Mouse (Mus musculus): Measurements from ENCODE around the gene Gm38392.

Gm38392 gene

DNA sequence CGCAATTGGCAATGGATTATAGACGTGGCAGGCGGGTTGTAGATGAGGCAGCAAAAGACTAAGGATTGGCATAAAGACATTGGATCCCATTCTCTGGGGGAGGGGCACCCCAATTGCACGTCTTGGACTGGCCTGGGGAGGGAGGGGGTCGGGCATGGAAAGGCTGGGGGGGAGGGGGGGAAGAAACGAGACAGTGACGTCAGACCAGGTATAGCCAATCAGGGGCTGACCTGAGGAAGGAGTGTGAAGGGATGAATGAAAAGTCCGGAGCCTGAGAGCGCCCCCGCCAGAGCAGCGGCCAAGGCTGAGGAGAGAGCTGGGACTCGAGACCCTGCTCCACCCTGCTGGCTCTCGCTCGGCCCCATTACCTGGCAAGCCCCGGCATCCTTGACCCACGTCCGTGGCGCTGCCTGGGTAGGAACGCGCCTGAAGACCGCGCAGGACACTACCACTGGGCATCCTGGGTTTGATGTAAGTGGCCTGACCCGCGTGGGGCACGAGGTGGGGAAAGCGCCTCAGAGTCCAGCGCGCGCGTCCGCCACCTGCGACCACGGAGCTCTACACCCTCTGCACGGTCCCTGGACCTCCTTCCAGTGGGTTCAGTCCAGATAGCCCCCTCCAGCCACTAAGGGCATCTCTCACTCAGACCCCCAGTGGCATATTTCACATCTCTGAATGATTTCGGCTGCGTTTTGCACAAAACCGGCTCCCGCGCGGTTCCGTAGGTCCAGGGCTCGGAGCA lies 72.6 kb downstream of the Gm38392 start:
- peak; percentile 79 for DNase-seq

GRCm38 (mm10) chr3:88213019-88213418 lies 74.0 kb downstream of the Gm38392 start:
- DNase-seq = no peak

DNA sequence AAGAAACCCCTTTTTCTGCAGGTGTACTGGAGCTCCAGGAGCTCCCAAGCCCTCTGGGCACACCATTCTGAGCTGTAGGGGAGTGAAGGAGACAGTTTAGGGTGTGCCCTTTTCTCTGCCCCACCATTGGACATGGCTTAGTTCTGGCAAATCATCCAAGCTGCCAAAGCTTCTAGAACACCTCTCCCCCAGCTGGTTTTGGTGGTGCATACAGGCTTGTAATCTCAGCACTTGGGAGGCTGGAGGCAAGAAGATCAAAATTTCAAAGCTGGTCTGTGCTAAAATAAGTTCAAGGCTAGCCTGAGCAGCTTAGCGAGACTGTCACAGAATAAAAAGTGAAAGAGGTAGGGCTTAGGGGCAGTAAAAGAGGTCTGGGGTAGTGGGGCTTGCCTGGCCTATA lies 74.7 kb downstream of the Gm38392 start:
- DNase-seq = no peak

- peak; percentile 4 for DNase-seq
Measured at GRCm38 (mm10) chr3:88210918-88211317, 76.1 kb downstream of the Gm38392 start.

- no peak for DNase-seq
Measured at GRCm38 (mm10) chr3:88210121-88210520, 76.9 kb downstream of the Gm38392 start.

DNA sequence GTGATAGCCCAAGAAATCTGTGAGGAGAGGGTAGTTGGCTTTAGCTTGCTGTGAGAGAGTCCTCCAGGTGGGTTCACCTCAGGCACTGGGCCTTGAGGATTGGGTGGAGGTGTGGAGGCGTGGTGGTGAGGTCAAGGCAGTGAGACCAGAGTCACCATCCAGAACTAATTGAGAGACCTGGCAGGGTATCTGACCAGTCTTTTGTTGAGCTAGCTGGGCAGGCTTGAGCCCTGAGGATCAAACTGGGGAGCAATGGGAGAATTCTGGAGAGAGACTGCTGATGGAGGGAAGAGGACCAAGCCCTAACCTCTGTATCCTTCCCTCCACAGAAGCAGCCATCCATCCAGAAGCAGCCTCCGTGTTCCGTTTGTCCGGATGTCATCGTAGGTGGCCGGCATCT lies 77.7 kb downstream of the Gm38392 start:
- peak; percentile 5 for DNase-seq

DNA sequence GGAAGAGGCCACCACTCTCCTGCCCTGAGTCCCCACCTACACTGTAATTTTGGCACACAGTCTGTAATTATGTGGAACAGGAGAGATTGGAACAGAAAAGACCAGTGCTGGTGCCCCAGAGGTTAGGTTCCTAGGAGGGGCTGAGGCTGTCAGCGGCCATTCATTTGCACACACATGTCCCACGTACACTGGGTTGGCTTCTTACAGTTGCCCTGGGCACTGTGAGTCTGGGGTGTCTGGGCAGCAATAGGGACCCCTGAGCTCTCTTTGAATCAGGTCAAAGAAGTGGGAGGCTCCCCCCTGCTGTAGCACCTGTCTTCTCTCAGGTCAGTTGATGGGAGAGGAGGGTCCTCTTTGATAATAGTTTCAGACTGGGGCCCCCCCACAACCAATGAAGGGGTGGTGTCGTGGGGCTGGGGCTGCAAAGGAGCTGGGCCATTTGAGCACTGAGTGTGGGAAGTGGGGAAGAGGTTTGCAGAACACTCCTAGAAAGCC lies 78.7 kb downstream of the Gm38392 start:
- DNase-seq = peak; percentile 19

- peak; percentile 60 for DNase-seq
Measured at GRCm38 (mm10) chr3:88207451-88208100, 79.4 kb downstream of the Gm38392 start.

DNA sequence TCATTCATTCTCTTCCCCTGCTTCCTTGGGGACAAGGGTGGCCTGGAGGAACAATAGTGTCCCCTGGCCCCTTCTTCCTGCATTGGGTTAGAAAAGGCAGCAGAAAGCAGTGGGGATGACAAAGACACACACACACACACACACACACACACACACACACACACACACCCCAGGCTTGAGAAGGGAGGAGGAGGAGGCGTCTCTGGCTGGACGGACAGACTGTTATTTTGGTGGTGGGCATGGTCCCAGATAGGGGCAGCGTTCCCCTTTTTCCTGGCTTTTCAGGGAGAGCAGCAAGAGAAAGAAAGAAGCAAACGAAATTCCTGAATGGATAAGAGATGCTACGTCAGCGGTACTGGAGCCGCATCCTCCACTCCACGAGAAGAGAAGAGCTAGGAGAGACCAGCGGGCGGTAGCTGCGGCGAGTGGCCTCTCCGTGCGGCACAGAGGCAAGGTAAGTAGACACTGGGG lies 80.1 kb downstream of the Gm38392 start:
- peak; percentile 73 for DNase-seq

GRCm38 (mm10) chr3:88206500-88206899 lies 80.5 kb downstream of the Gm38392 start:
- peak; percentile 40 for DNase-seq

GRCm38 (mm10) chr3:88205563-88206491 lies 81.2 kb downstream of the Gm38392 start:
- DNase-seq = peak; percentile 76

DNA sequence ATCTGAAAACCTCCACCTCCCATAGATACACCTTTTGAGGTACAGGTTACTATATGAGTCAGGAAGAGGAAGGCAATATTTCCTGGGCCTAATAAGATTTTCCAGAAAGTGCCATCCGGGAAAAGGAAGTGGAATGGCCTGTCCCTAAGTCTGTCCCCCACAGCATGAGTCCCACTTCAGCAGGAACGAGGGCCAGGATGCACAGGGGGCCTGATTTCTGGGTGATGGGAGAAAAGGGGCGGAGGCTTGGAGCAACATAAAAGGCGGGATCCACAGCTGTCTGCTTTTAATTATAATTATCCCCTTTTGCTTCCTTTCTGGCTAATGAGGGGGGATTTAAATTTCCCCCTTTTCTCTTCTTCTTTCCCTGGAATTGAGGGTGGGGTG lies 81.8 kb downstream of the Gm38392 start:
- peak; percentile 45 for DNase-seq

DNA sequence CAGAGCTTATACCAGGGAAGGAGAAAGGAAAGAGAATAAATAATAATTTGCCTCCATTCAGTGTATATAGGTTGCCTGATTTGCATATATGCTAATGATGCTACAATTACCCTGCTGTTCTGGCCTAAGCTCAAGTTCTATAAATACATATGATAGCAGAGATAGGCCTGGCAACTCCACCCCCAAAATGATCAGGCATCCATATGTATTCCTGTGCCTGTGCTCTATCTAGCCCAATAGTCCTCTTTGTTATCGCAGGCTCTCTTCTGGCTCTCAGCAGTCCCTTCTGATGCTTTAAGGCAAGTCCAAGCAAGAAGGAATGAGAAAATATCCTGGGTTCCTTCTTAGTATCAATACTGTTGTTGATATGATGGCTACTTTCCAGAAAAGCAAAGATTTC lies 82.3 kb downstream of the Gm38392 start:
- no peak for DNase-seq

DNA sequence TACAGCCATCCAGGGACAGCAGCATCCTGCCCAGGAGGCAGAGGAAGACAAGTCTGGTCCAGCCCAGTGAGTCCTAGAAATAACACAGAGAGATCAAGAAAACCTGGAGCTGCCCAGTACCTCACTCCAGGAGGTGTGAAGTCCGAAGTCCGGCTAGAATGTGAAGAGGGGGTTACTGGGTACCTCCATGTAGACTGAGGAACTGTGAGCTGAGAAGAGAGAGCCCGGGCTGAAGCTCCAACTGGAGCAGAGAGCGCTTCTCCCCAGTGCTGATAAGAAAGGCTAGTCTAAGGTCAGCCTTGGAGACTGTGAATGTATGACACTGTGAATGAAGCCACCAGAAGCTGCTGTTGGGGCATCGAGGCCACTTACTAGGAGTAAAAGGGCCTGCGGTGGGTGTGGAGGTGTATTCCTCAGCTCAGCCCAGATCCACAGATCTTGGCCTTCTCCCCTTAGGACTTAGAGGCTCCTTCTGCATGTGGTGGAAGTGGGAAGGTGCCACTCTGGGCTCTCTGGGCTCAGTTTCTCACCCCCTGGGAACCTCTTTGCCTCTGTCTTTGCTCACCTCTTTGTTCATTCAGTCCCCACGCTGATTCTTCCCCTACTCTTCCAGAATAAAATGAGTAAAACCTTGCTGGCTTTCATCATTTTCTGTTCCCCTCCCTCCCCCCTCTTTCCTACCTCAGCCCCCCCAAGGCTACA lies 82.9 kb downstream of the Gm38392 start:
- peak; percentile 11 for DNase-seq

GRCm38 (mm10) chr3:88203456-88203855 lies 83.6 kb downstream of the Gm38392 start:
- no peak for DNase-seq

DNA sequence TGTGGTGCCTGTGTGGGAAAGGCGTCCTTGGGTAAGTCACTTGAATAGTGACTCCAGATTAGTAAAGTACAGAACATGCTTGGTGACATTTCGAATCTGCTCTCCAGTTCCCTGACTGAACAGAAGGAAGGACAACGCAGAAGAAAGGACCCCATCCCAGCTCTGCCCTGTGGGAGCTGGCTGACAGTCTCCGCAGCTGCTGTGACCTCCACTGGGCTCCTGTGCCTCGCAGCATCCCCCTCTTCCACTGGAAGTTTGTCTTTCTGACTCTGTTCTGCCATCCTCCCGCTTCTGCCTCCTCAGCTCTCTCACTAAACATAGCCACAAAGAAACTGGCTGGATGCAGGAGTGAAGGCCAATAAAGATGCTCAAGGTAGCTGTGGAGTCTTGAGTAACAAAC lies 84.0 kb downstream of the Gm38392 start:
- no peak for DNase-seq

DNA sequence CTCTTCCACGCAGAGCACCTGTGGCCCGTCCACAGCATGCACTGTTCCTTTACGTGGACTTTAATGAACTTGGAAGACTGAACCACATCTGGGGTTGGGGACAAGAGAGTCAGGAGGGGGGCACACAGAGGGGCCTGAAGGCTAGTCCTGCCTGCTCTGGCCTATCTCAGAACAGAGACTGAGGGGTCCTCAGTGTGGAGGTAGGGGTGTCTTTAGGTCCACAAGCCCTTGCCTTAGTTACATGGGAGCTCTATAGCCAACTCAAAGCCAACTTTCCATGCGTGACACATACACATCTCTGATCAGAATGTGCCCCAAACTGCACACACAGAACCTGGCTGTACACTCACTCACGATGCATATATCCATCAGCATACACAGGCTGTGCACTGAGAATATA lies 85.4 kb downstream of the Gm38392 start:
- peak; percentile 14 for DNase-seq

GRCm38 (mm10) chr3:88200972-88201330 lies 86.1 kb downstream of the Gm38392 start:
- no peak for DNase-seq

- DNase-seq = peak; percentile 44
Measured at GRCm38 (mm10) chr3:88200161-88200971, 86.6 kb downstream of the Gm38392 start.

DNA sequence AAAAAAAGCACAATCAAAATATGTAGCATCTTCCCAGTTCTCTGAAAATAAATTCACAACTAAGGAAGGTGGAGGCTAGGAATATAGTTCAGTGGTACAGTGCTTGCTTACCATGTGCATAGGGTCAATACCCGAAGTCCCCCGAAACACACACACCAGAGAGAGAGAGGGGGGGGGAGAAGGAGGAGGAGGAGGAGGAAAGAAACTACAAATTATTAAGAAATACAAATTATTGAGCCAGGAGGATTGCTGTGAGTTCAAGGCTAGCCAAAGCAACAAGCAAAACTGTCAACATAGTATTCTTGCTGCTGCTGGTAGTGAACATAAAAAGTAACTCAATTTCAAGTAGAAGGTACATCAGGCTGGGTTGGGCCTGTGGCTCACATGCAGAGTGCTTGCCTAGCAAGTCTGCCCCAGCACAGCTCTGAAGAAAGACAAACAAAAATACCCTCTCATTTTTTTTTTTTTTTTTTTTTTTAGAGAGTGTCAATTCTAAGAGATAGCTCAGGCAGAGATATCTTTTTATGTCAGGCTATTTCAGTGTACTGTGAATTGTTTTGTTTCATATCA lies 87.4 kb downstream of the Gm38392 start:
- no peak for DNase-seq

DNA sequence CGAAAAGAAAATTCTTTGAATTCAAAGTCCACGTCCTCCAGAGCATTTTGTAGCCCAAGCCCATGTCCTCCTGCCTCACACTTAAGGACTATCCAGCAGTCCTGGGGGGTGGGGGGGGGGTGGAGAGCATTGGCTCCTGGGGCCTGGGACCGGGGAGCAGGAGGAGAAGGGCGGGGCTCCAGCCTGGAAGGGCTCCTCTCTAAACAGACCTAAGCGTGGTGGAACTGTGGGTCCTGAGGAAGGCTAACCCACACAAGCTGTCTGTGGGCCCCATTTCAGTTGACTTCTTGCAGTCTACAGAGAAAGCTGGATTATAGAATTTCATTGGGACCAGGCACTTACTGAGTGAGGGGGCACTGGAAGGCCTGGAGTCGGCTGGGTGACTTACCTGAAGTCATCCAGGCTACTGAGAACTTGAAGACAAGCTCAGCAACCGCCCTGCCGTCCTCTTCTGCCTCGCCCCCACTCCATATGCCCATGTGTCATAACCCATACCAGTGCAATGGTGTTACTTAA lies 88.4 kb downstream of the Gm38392 start:
- DNase-seq = no peak

Measured in right cerebral cortex, postnatal 4 days (tissue).